Mouse (Mus musculus): ENCODE measurements at regions not wholly inside any gene's neighbourhood (a gene's known extent, or its start where the extent isn't known, plus 50 kb on each side); places are given as distances from the start of the nearest gene placed in this dataset.

- H3K27me3 ChIP-seq, result no peaks in the 10 kb centered on the region
- no peak for ATAC-seq (ENCODE audit: insufficient number of reproducible peaks, low FRiP score, low TSS enrichment, low read depth)
- no peak overlapping the region for H3K4me3 ChIP-seq (replicated peaks)
- WGBS, result 91% methylated on average over 2 of the region's 2 CpGs
- no peaks in the 10 kb centered on the region for H3K9me3 ChIP-seq (replicated peaks)
- H3K4me2 ChIP-seq (replicated peaks), result no peak overlapping the region
- H3K27ac ChIP-seq (replicated peaks), result no peak overlapping the region
- no peaks in the 10 kb centered on the region for H3K36me3 ChIP-seq
- no peaks in the 10 kb centered on the region for H3K4me1 ChIP-seq
- no peak overlapping the region for H3K9ac ChIP-seq
These were observed 117.2 kb upstream of the Spred1 start for GRCm38 (mm10) chr2:117003976-117004375.

GRCm38 (mm10) chr2:117006846-117007245 is 114.3 kb upstream of the Spred1 start:
- Histone ChIP-seq H3K27me3 (no peaks in the 10 kb centered on the region), H3K9me3 (replicated peaks) (no peaks in the 10 kb centered on the region), H3K9ac (no peak overlapping the region), H3K4me1 (no peaks in the 10 kb centered on the region), H3K4me2 (replicated peaks) (no peak overlapping the region), H3K36me3 (no peaks in the 10 kb centered on the region), H3K27ac (replicated peaks) (no peak overlapping the region), H3K4me3 (replicated peaks) (no peak overlapping the region)
- ATAC-seq (ENCODE audit: insufficient number of reproducible peaks, low FRiP score, low TSS enrichment, low read depth), result no peak
- WGBS, result 73% methylated on average over 2 of the region's 2 CpGs

GRCm38 (mm10) chr2:117008922-117009321 is 112.3 kb upstream of the Spred1 start:
- Histone ChIP-seq H3K4me1 (no peaks in the 10 kb centered on the region), H3K4me2 (replicated peaks) (no peak overlapping the region), H3K27me3 (no peaks in the 10 kb centered on the region), H3K27ac (replicated peaks) (no peak overlapping the region), H3K9ac (no peak overlapping the region), H3K36me3 (no peaks in the 10 kb centered on the region), H3K9me3 (replicated peaks) (no peaks in the 10 kb centered on the region), H3K4me3 (replicated peaks) (no peak overlapping the region)
- ATAC-seq (ENCODE audit: insufficient number of reproducible peaks, low FRiP score, low TSS enrichment, low read depth), result no peak

GRCm38 (mm10) chr2:117010001-117010400 is 111.2 kb upstream of the Spred1 start:
- H3K27ac ChIP-seq (replicated peaks), result no peak overlapping the region
- H3K9me3 ChIP-seq (replicated peaks), result no peaks in the 10 kb centered on the region
- no peak overlapping the region for H3K4me2 ChIP-seq (replicated peaks)
- WGBS, result 71% methylated on average over 6 of the region's 6 CpGs
- H3K27me3 ChIP-seq, result no peaks in the 10 kb centered on the region
- H3K4me1 ChIP-seq, result no peaks in the 10 kb centered on the region
- ATAC-seq (ENCODE audit: insufficient number of reproducible peaks, low FRiP score, low TSS enrichment, low read depth), result no peak; the same call in 1 of the 2 replicates
- H3K9ac ChIP-seq, result no peak overlapping the region
- no peaks in the 10 kb centered on the region for H3K36me3 ChIP-seq
- H3K4me3 ChIP-seq (replicated peaks), result no peak overlapping the region

GRCm38 (mm10) chr2:117010942-117011341 is 110.2 kb upstream of the Spred1 start:
- Histone ChIP-seq H3K4me2 (replicated peaks) (no peak overlapping the region), H3K9ac (no peak overlapping the region), H3K4me1 (no peaks in the 10 kb centered on the region), H3K4me3 (replicated peaks) (no peak overlapping the region), H3K27ac (replicated peaks) (no peak overlapping the region), H3K9me3 (replicated peaks) (no peaks in the 10 kb centered on the region), H3K36me3 (no peaks in the 10 kb centered on the region), H3K27me3 (no peaks in the 10 kb centered on the region)
- ATAC-seq (ENCODE audit: insufficient number of reproducible peaks, low FRiP score, low TSS enrichment, low read depth), result no peak

- Histone ChIP-seq H3K4me1 (peaks cover 23% of the 10 kb centered on the region), H3K27ac (replicated peaks) (peak overlapping the region; percentile 85), H3K9me3 (replicated peaks) (no peaks in the 10 kb centered on the region), H3K9ac (no peak overlapping the region), H3K36me3 (no peaks in the 10 kb centered on the region), H3K4me3 (replicated peaks) (no peak overlapping the region), H3K27me3 (no peaks in the 10 kb centered on the region), H3K4me2 (replicated peaks) (0 out of 2 replicates have a peak overlapping the region, but pooled peaks have one; percentile 1)
- ATAC-seq (ENCODE audit: insufficient number of reproducible peaks, low FRiP score, low TSS enrichment, low read depth), result peak; percentile 83
- WGBS, result 27% methylated on average over 12 of the region's 12 CpGs
These were observed 103.1 kb upstream of the Spred1 start for GRCm38 (mm10) chr2:117017921-117018651.

- H3K4me2 ChIP-seq (replicated peaks), result 0 out of 2 replicates have a peak overlapping the region, but pooled peaks have one; percentile 1
- H3K27me3 ChIP-seq, result no peaks in the 10 kb centered on the region
- H3K9me3 ChIP-seq (replicated peaks), result no peaks in the 10 kb centered on the region
- no peak overlapping the region for H3K9ac ChIP-seq
- peak overlapping the region; percentile 85 for H3K27ac ChIP-seq (replicated peaks)
- no peaks in the 10 kb centered on the region for H3K36me3 ChIP-seq
- H3K4me1 ChIP-seq, result peaks cover 23% of the 10 kb centered on the region
- no peak overlapping the region for H3K4me3 ChIP-seq (replicated peaks)
- ATAC-seq (ENCODE audit: insufficient number of reproducible peaks, low FRiP score, low TSS enrichment, low read depth), result peak; percentile 58; the same call in 1 of the 2 replicates
- WGBS, result 14% methylated on average over 6 of the region's 6 CpGs
These were observed 102.1 kb upstream of the Spred1 start for GRCm38 (mm10) chr2:117018917-117019538.

GRCm38 (mm10) chr2:117019552-117019951 is 101.6 kb upstream of the Spred1 start:
- no peak overlapping the region for H3K4me2 ChIP-seq (replicated peaks)
- H3K27me3 ChIP-seq, result no peaks in the 10 kb centered on the region
- no peak overlapping the region for H3K9ac ChIP-seq
- WGBS, result 13% methylated on average over 1 of the region's 1 CpGs
- H3K4me1 ChIP-seq, result peaks cover 23% of the 10 kb centered on the region
- H3K27ac ChIP-seq (replicated peaks), result peak overlapping the region; percentile 58; the same call in 1 of the 2 replicates
- ATAC-seq (ENCODE audit: insufficient number of reproducible peaks, low FRiP score, low TSS enrichment, low read depth), result no peak
- H3K4me3 ChIP-seq (replicated peaks), result no peak overlapping the region
- H3K9me3 ChIP-seq (replicated peaks), result no peaks in the 10 kb centered on the region
- H3K36me3 ChIP-seq, result no peaks in the 10 kb centered on the region

- ATAC-seq (ENCODE audit: insufficient number of reproducible peaks, low FRiP score, low TSS enrichment, low read depth), result no peak
- no peak overlapping the region for H3K9ac ChIP-seq
These were observed 99.4 kb upstream of the Spred1 start for GRCm38 (mm10) chr2:117021787-117022186.

GRCm38 (mm10) chr2:117023436-117023835 is 97.7 kb upstream of the Spred1 start:
- ATAC-seq (ENCODE audit: insufficient number of reproducible peaks, low FRiP score, low TSS enrichment, low read depth), result no peak
- H3K27ac ChIP-seq (replicated peaks), result no peak overlapping the region
- H3K9me3 ChIP-seq (replicated peaks), result no peaks in the 10 kb centered on the region
- no peak overlapping the region for H3K4me3 ChIP-seq (replicated peaks)
- H3K9ac ChIP-seq, result no peak overlapping the region
- H3K27me3 ChIP-seq, result no peaks in the 10 kb centered on the region
- no peaks in the 10 kb centered on the region for H3K36me3 ChIP-seq
- no peak overlapping the region for H3K4me2 ChIP-seq (replicated peaks)
- WGBS, result 84% methylated on average over 1 of the region's 1 CpGs
- H3K4me1 ChIP-seq, result peaks cover 11% of the 10 kb centered on the region

More at GRCm38 (mm10) chr2:117021787-117022186, 99.4 kb upstream of the Spred1 start:
- H3K27ac ChIP-seq (replicated peaks), result 0 out of 2 replicates have a peak overlapping the region, but pooled peaks have one; percentile 17
- no peaks in the 10 kb centered on the region for H3K27me3 ChIP-seq
- 34% methylated on average over 6 of the region's 6 CpGs for WGBS
- no peaks in the 10 kb centered on the region for H3K36me3 ChIP-seq
- H3K4me1 ChIP-seq, result peaks cover 23% of the 10 kb centered on the region
- no peak overlapping the region for H3K4me2 ChIP-seq (replicated peaks)
- H3K9me3 ChIP-seq (replicated peaks), result no peaks in the 10 kb centered on the region
- H3K4me3 ChIP-seq (replicated peaks), result no peak overlapping the region

- no peaks in the 10 kb centered on the region for H3K4me1 ChIP-seq
- H3K4me2 ChIP-seq (replicated peaks), result no peak overlapping the region
- no peak overlapping the region for H3K9ac ChIP-seq
- ATAC-seq (ENCODE audit: insufficient number of reproducible peaks, low FRiP score, low TSS enrichment, low read depth), result no peak
- WGBS, result 59% methylated on average over 4 of the region's 4 CpGs
- H3K27ac ChIP-seq (replicated peaks), result no peak overlapping the region
- no peaks in the 10 kb centered on the region for H3K36me3 ChIP-seq
- H3K4me3 ChIP-seq (replicated peaks), result no peak overlapping the region
- H3K9me3 ChIP-seq (replicated peaks), result no peaks in the 10 kb centered on the region
- no peaks in the 10 kb centered on the region for H3K27me3 ChIP-seq
These were observed 94.1 kb upstream of the Spred1 start for GRCm38 (mm10) chr2:117027071-117027470.
